Mouse (Mus musculus) olfactory bulb, adult 2 months (tissue): ENCODE measurements around the gene Csrnp3. TPM values are rescaled to one million over a fixed set of nuclear protein-coding genes. Genes with fewer than 3 reads are reported as not detected.

Experiments used
- H3K27ac ChIP-seq: fragments of 200-500 bp; 2 replicates; pipeline ENCODE4 v1.5.1; 2012; ENCODE audit warnings: low read depth, low read length; ENCODE audit not compliant: insufficient read depth
- H3K4me1 ChIP-seq: fragments of 200-500 bp; 2 replicates; pipeline ENCODE4 v1.6.1; 2012; ENCODE audit warnings: low read length; ENCODE audit not compliant: control insufficient read depth, insufficient read depth
- H3K4me3 ChIP-seq: fragments of 200-500 bp; 2 replicates; pipeline ENCODE4 v1.5.1; 2012; ENCODE audit warnings: mild to moderate bottlenecking, low read depth, low read length, moderate library complexity; ENCODE audit not compliant: insufficient read depth
- CTCF ChIP-seq: fragments of 200-500 bp; IDR thresholded peaks from 2 replicates; pipeline ENCODE4 v1.5.1; 2012; ENCODE audit warnings: low read depth, mild to moderate bottlenecking, low read length, moderate library complexity; ENCODE audit not compliant: insufficient read depth
- POLR2A ChIP-seq: fragments of 200-500 bp; IDR thresholded peaks from 2 replicates; pipeline ENCODE4 v1.6.1; 2012; ENCODE audit warnings: mild to moderate bottlenecking, low read depth, low read length, moderate library complexity; ENCODE audit not compliant: insufficient read depth
- WGBS: fragments of 180-500 bp; shearing (Covaris S2); methylation state at CpG from one replicate; pipeline ENCODE4 v1.1.7; 2018; 5-methylcytosine and 5-hydroxymethylcytosine counted together
- polyA plus RNA-seq: library from polyadenylated mRNA; stranded (reverse); fragments of >200 nt; gene quantifications from 2 replicates; pipeline ENCODE4 v1.2.4, GENCODE M21; 2012; ENCODE audit warnings: low replicate concordance; ENCODE audit not compliant: missing spikeins, insufficient read depth, insufficient read length

The Csrnp3 gene
- polyA plus RNA-seq, 1 experiment, result not detected

DNA sequence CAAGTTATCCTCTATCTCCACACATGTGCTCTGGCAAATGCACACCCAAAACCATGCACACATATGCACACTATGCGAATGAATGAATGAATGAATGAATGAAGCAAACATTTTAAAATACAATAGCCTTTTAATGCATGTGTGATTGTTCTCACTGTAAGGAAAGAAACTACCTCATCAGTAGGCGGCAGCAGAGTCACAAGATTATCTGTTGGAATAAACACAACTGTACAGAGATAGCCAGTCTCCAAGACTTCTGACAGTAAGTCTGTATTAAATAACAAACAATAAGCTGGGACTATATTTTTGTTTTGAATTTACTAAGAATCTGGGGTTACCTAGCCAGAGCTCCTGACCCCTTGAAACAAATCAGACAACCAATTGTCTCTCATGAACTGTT is 53.9 kb downstream of the Csrnp3 start:
- 91% methylated on average over 2 of the region's 2 CpGs for WGBS
- peaks cover 3% of the 10 kb centered on the region; the same call in 1 of the 2 replicates for H3K4me1 ChIP-seq

DNA sequence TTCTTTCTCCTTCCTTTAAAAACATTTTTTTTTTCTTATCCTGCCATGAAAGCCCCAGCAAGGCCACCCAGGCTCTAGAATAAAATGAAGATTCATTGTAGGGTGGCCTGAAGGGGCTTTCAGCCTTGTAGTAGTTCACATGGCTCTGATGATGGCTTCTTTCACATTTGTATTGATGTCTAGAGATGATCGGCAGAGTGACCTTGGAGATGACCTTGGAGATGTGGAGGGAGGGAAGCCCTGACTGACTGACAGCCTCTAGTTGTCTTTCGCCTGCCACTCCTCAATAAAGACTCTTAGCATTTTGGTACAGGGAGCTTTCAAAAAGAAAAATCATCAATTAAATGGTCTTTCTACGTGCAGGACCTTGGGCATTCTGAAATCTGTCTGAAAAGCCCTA is 63.0 kb downstream of the Csrnp3 start:
- H3K4me1 ChIP-seq, result 0 out of 2 replicates have a peak, but pooled peaks cover 2% of the 10 kb centered on the region
- no peak overlapping the region for H3K4me3 ChIP-seq
- peak overlapping the region; percentile 0; the same call in 1 of the 2 replicates for H3K27ac ChIP-seq
- WGBS, result 93% methylated on average over 3 of the region's 3 CpGs
- TF ChIP-seq POLR2A (no peak), CTCF (no peak)

More for the DNA sequence above, 53.9 kb downstream of the Csrnp3 start:
- no peak overlapping the region for H3K27ac ChIP-seq
- TF ChIP-seq POLR2A (no peak), CTCF (no peak)
- no peak overlapping the region for H3K4me3 ChIP-seq

DNA sequence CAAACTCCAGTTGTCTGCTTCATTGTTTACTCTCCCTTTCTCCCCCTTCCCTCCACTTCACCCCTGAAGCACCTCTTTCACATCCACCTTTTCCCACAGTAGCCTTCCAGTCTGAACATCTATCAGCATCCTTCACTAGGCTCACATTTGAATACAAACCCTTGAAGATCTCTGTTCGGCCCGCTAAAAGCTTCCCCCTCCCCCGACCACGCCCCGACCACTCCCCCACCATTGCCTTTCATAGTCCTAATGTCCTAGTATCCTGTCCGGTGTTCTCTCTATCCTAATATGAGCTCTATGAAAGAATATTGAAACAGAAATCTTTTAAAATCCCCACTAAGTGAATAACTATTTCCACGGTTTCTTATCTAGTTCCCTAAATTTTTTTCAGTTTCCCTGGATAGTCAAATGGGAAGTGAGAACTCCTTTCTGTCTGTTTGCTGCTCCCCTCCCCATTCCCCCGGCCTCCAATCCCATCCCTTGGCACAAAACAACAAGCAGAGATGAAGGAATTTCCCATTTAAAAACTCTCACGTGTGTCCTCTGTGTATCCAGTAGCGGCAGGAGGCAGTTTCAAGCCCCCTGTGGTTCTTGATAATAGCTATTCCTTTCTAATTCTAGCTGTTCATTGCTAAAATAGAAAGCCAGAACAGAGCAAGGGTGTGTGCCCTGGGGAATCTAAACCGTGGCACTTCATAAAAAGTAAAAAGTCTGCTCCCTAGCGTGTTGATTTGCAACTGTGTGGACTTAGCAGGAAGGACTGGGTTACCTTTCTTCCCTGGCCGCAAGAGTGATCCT is 64.4 kb downstream of the Csrnp3 start:
- Histone ChIP-seq H3K4me1 (0 out of 2 replicates have a peak, but pooled peaks cover 2% of the 10 kb centered on the region), H3K4me3 (no peak overlapping the region), H3K27ac (peak overlapping the region; percentile 54)
- TF ChIP-seq CTCF, result no peak
- no peak for TF ChIP-seq POLR2A
- WGBS, result 13% methylated on average over 13 of the region's 13 CpGs

DNA sequence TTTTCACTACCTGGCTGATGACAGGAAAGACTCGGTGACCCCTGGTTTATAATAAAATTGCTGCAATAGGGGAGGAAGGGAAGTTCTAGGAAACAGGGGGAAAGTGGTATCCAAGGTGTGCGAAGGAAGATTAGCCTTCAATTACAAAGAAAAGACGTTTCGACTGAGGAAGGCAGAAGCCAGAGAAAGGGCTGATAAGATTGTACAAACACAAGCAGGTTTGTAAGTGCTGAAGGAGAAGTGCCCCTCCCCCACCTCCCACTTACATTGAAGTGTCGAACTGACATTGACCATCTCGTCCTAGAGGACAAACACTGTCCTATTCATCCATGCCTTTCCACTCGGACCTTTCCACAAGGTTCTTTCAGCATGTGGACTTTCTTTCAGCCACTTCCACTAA is 70.4 kb downstream of the Csrnp3 start:
- Histone ChIP-seq H3K27ac (no peak overlapping the region), H3K4me1 (0 out of 2 replicates have a peak, but pooled peaks cover 2% of the 10 kb centered on the region), H3K4me3 (no peak overlapping the region)
- 74% methylated on average over 7 of the region's 7 CpGs for WGBS
- TF ChIP-seq CTCF (no peak), POLR2A (no peak)

DNA sequence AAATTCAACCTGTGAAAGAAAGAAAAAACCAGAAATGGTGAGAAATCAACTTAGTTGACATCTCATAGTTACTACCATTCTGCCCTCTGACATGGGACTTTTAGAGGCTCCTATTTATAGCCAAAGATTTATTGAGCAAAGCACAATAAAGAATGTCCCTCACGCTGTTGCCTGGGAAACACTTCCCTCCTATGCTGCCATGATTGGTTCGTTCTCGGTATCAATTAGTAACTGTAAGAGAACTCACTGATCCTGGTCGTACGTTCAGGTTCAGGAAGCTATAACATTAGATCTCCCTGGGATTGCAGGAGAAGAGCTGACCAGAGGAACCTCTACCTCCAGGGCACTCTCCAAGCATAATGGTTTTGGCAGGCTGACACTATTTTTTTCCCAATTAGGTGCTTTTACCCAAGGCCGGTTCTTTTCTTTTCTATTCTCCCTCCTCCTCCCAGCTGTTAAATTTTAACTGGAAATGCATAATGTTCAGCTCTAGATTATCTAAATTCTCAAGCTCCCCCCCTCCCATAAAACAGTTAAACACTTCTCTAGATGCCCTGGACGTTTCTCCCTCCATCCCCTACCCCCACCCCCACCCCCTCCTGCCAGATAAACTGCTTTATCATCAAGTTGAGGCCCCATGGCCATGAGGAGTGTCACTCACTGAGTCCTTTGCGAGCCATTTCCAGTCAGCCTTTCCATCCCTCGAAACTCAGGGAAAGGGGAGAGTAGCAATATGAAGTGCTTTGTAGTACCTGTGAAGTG is 75.3 kb downstream of the Csrnp3 start:
- TF ChIP-seq POLR2A (no peak), CTCF (no peak)
- WGBS, result 29% methylated on average over 9 of the region's 9 CpGs
- no peak overlapping the region for H3K4me3 ChIP-seq
- H3K27ac ChIP-seq, result no peak overlapping the region
- no peaks in the 10 kb centered on the region; the same call in 1 of the 2 replicates for H3K4me1 ChIP-seq

DNA sequence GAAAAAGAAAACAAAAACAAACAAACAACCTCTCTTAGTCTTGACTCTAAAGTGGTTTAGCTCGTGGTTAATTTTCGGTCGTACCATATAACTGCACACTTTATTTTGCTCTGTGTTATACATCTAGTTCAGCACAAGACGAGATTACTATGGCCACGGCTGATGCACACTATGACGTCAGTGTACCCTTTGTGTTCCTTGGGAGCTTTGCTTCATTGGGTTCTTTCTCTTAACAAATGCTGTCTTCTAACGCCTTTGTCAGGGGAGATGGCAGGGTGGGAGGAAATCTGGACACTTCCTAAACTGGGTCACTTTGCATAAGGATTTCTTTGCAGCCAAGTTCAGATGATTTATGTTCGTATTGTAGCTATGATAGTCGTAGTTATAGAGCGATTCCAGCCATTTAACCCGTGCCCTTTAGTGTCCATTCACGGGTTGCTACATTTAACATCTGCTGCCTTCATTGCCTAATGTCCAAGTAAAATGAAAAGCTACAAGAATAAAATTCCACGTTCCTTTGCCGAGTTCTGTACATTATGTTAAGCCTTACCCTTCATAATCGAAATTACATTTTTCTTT is 79.9 kb downstream of the Csrnp3 start:
- H3K4me1 ChIP-seq, result no peaks in the 10 kb centered on the region; the same call in 1 of the 2 replicates
- TF ChIP-seq POLR2A (no peak), CTCF (no peak)
- no peak overlapping the region for H3K4me3 ChIP-seq
- no peak overlapping the region for H3K27ac ChIP-seq
- 72% methylated on average over 15 of the region's 15 CpGs for WGBS

DNA sequence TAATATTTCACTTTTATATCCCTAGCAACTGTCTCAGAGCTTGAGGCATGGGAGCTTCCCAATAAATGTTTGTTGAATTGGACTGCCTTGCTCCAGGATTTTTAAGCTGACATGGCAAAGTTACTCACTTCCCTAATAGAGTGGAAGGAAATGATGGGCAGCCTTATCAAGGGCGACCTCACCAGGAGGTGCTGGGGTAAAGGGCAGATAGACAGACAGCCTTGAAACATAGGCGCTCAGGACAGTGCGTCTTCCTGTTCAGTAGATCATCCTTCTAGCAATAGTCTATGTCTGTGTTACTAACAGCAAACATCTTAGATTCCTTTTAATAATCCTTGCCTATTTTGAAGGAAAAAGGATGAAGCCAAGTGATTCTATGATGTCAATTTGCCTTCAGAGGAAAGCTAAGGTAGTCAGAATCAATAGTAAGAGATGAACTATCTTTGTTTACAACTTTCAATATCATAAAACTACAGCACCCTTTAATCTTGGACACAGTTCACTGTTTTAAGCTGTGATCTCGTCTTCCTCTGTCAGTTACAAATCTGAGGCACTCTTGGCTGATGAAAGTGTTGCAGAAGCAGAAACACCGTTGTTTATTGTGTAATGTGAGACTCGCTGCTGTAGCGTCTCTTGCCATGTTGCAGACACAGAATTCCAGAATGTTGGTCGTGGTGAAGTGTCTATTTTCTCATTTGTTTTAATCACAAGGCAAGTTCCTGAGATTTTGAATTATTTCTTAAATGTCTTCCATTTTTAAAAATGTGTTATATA is 81.6 kb downstream of the Csrnp3 start:
- TF ChIP-seq POLR2A (no peak), CTCF (no peak)
- no peak overlapping the region for H3K4me3 ChIP-seq
- 67% methylated on average over 8 of the region's 8 CpGs for WGBS
- H3K27ac ChIP-seq, result no peak overlapping the region
- H3K4me1 ChIP-seq, result no peaks in the 10 kb centered on the region

DNA sequence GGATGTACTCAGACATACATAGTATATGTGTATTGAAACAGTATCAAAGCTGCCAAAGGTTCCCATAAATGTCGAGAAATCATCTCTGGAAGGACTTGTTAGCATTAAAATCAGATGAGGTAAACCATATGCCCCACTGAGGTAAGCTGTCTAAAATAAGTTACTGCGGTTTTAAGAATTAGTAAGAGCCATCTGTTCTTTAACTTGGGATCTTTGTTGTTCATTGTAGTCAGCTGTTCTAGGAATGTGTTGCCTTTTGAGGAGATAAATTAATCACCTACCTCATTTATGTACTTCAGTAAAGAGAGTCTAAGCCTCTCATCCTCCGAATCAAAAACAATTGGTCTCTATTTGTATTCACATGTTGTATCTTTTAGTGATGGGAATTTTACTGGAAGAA is 83.7 kb downstream of the Csrnp3 start:
- H3K4me3 ChIP-seq, result no peak overlapping the region
- H3K27ac ChIP-seq, result no peak overlapping the region
- no peaks in the 10 kb centered on the region for H3K4me1 ChIP-seq
- TF ChIP-seq POLR2A, result no peak
- 55% methylated on average over 3 of the region's 3 CpGs for WGBS
